Comparison of ENCODE assay signal across 13 mouse cellular contexts in genomic region chr7:80347670-80348586, GRCm38 (mm10). TPM values are rescaled to one million over a fixed set of nuclear protein-coding genes. Genes with fewer than 3 reads are reported as not detected.
A peak's percentile ranks its signal among the peaks of the same experiment; 100 is the strongest.
DNase-seq lines count a peak whose midpoint lies in the region; ATAC-seq and TF ChIP-seq lines count a peak whose summit lies in the region.
"Had no signal": no experiment of that assay in that cellular context is flagged by ENCODE, and none has a peak within 500 bp of the region (broad histone marks: within the 10 kb centered on the region; RNA-seq: fewer than 3 reads in every experiment).

No protein-coding gene starts in this region.

- peak overlapping the region; percentile 38; the same call in 1 of the 2 replicates for H3K27ac ChIP-seq in gastrocnemius, adult 2 months
- H3K27ac ChIP-seq in lung, embryonic 14.5 days (ENCODE audit: low read depth) = peak overlapping the region; percentile 80
- peak overlapping the region; percentile 68 for H3K27ac ChIP-seq in embryonic facial prominence, embryonic 15.5 days (replicated peaks)
- H3K27ac ChIP-seq in neural tube, embryonic 15.5 days (replicated peaks) = peak overlapping the region; percentile 45
- H3K27ac ChIP-seq: heart, embryonic 10.5 days; macrophage had no signal

- H3K4me1 ChIP-seq in lung, embryonic 14.5 days (ENCODE audit: insufficient read depth) = peaks cover 8% of the 10 kb centered on the region; the same call in 1 of the 2 replicates
- H3K4me1 ChIP-seq in embryonic facial prominence, embryonic 15.5 days = peaks cover 15% of the 10 kb centered on the region
- H3K4me1 ChIP-seq in neural tube, embryonic 15.5 days = peaks cover 11% of the 10 kb centered on the region

- peaks cover 22% of the 10 kb centered on the region for H3K36me3 ChIP-seq in lung, embryonic 14.5 days (ENCODE audit: insufficient read depth)
- H3K36me3 ChIP-seq in embryonic facial prominence, embryonic 15.5 days = peaks cover 31% of the 10 kb centered on the region
- H3K36me3 ChIP-seq in neural tube, embryonic 15.5 days = peaks cover 30% of the 10 kb centered on the region

- no peak for TF ChIP-seq CTCF in gastrocnemius, adult 2 months (IDR thresholded peaks at IDR 0.05)
- no peak for TF ChIP-seq CTCF in lung, embryonic 14.5 days (IDR thresholded peaks at IDR 0.05; ENCODE audit: low read depth)

- no peak for DNase-seq in gastrocnemius, adult 2 months
- DNase-seq in gastrocnemius, postnatal 4 days (ENCODE audit: low spot score in 2 of 2) = no peak
- DNase-seq in lung, embryonic 14.5 days = peak; percentile 67
- DNase-seq in lung, postnatal 14 days = no peak
- no peak for DNase-seq in spleen, postnatal 10 days (ENCODE audit: low spot score in 2 of 2)
- DNase-seq in cerebellum, adult 18-20 months = no peak
- DNase-seq: adrenal gland, postnatal 25 days; cerebellum, adult 11 months; kidney, adult 11 months had no signal

- no peak overlapping the region for H3K4me2 ChIP-seq in lung, embryonic 14.5 days
- no peak overlapping the region for H3K4me2 ChIP-seq in embryonic facial prominence, embryonic 15.5 days (replicated peaks)
- no peak overlapping the region for H3K4me2 ChIP-seq in neural tube, embryonic 15.5 days

- H3K4me3 ChIP-seq in gastrocnemius, adult 2 months = no peak overlapping the region
- H3K4me3 ChIP-seq in lung, embryonic 14.5 days (ENCODE audit: low read depth, low read length) = no peak overlapping the region
- H3K4me3 ChIP-seq in embryonic facial prominence, embryonic 15.5 days (replicated peaks) = no peak overlapping the region
- no peak overlapping the region for H3K4me3 ChIP-seq in neural tube, embryonic 15.5 days (replicated peaks)
- H3K4me3 ChIP-seq: heart, embryonic 10.5 days had no signal

- H3K9ac ChIP-seq in lung, embryonic 14.5 days = 0 out of 2 replicates have a peak overlapping the region, but pooled peaks have one; percentile 25
- no peak overlapping the region for H3K9ac ChIP-seq in embryonic facial prominence, embryonic 15.5 days
- H3K9ac ChIP-seq in neural tube, embryonic 15.5 days (replicated peaks) = no peak overlapping the region

- H3K27me3 ChIP-seq in lung, embryonic 14.5 days (ENCODE audit: insufficient read depth, low read length) = no peaks in the 10 kb centered on the region
- no peaks in the 10 kb centered on the region for H3K27me3 ChIP-seq in embryonic facial prominence, embryonic 15.5 days
- H3K27me3 ChIP-seq in neural tube, embryonic 15.5 days (replicated peaks) = no peaks in the 10 kb centered on the region

- peak; percentile 75 for ATAC-seq in lung, embryonic 14.5 days (ENCODE audit: insufficient read depth)
- ATAC-seq in embryonic facial prominence, embryonic 15.5 days (ENCODE audit: insufficient number of reproducible peaks, low FRiP score, low TSS enrichment, low read depth) = no peak
- ATAC-seq in neural tube, embryonic 15.5 days (ENCODE audit: low FRiP score) = no peak

- H3K9me3 ChIP-seq in lung, embryonic 14.5 days (ENCODE audit: low read depth, low read length) = no peaks in the 10 kb centered on the region
- H3K9me3 ChIP-seq in embryonic facial prominence, embryonic 15.5 days (replicated peaks) = no peaks in the 10 kb centered on the region
- no peaks in the 10 kb centered on the region for H3K9me3 ChIP-seq in neural tube, embryonic 15.5 days (replicated peaks)
- H3K9me3 ChIP-seq: heart, embryonic 10.5 days had no signal

- intact Hi-C loops in gastrocnemius, adult 2 months (cut with DNase I) = no loop called here

- WGBS in lung, embryonic 14.5 days = 42% methylated on average over 13 of the region's 13 CpGs
- 45% methylated on average over 13 of the region's 13 CpGs for WGBS in embryonic facial prominence, embryonic 15.5 days
- WGBS in neural tube, embryonic 15.5 days = 47% methylated on average over 13 of the region's 13 CpGs

RNA-seq across cellular contexts. Expression of gene Hddc3, which starts 5.0 kb away (rescaled TPM):
- 10 to 100 TPM; 23.6 to 26.1 TPM for total RNA-seq in gastrocnemius, adult 2 months (2021)
- 10 to 100 TPM; 48.0 to 48.3 TPM for total RNA-seq in gastrocnemius, postnatal 4 days (2021)
- polyA plus RNA-seq in lung, embryonic 14.5 days (2014; fragmentation: Nextera tagmentation; extraction: Ambion mirVana) = 17.2 and 17.9 TPM in 2 replicates
- polyA plus RNA-seq in embryonic facial prominence, embryonic 15.5 days (2015; fragmentation: Nextera tagmentation; extraction: Ambion mirVana) = 22.9 and 25.4 TPM in 2 replicates
- 20.7 and 20.8 TPM in 2 replicates for polyA plus RNA-seq in neural tube, embryonic 15.5 days (2015; fragmentation: Nextera tagmentation; extraction: Ambion mirVana)

RNA-seq across cellular contexts. Expression of gene Unc45a, which starts 7.1 kb away (rescaled TPM):
- total RNA-seq in gastrocnemius, adult 2 months (2021) = 10 to 100 TPM; 12.3 to 12.7 TPM
- total RNA-seq in gastrocnemius, postnatal 4 days (2021) = 10 to 100 TPM; 18.4 to 19.4 TPM
- 34.3 and 35.3 TPM in 2 replicates for polyA plus RNA-seq in lung, embryonic 14.5 days (2014; fragmentation: Nextera tagmentation; extraction: Ambion mirVana)
- 55.6 and 57.7 TPM in 2 replicates for polyA plus RNA-seq in embryonic facial prominence, embryonic 15.5 days (2015; fragmentation: Nextera tagmentation; extraction: Ambion mirVana)
- 58.2 and 59.0 TPM in 2 replicates for polyA plus RNA-seq in neural tube, embryonic 15.5 days (2015; fragmentation: Nextera tagmentation; extraction: Ambion mirVana)

RNA-seq across cellular contexts. Expression of gene Man2a2, which starts 23.2 kb away (rescaled TPM):
- total RNA-seq in gastrocnemius, adult 2 months (2021) = 100 to 1,000 TPM; 111 to 161 TPM
- 10 to 100 TPM; 87.2 to 91.1 TPM for total RNA-seq in gastrocnemius, postnatal 4 days (2021)
- 20.1 and 23.9 TPM in 2 replicates for polyA plus RNA-seq in lung, embryonic 14.5 days (2014; fragmentation: Nextera tagmentation; extraction: Ambion mirVana)
- 24.8 and 25.2 TPM in 2 replicates for polyA plus RNA-seq in embryonic facial prominence, embryonic 15.5 days (2015; fragmentation: Nextera tagmentation; extraction: Ambion mirVana)
- polyA plus RNA-seq in neural tube, embryonic 15.5 days (2015; fragmentation: Nextera tagmentation; extraction: Ambion mirVana) = 25.5 and 26.9 TPM in 2 replicates

RNA-seq across cellular contexts. Expression of gene Rccd1, which starts 23.7 kb away (rescaled TPM):
- total RNA-seq in gastrocnemius, adult 2 months (2021) = 1 to 10 TPM; 7.3 to 8.4 TPM
- total RNA-seq in gastrocnemius, postnatal 4 days (2021) = 10 to 100 TPM in 1 of 2 experiments, 1 to 10 TPM in 1; 9.4 to 10.4 TPM
- 11.0 and 12.0 TPM in 2 replicates for polyA plus RNA-seq in lung, embryonic 14.5 days (2014; fragmentation: Nextera tagmentation; extraction: Ambion mirVana)
- polyA plus RNA-seq in embryonic facial prominence, embryonic 15.5 days (2015; fragmentation: Nextera tagmentation; extraction: Ambion mirVana) = 10.4 and 10.8 TPM in 2 replicates
- polyA plus RNA-seq in neural tube, embryonic 15.5 days (2015; fragmentation: Nextera tagmentation; extraction: Ambion mirVana) = 11.6 and 14.6 TPM in 2 replicates

RNA-seq across cellular contexts. Expression of gene Fes, which starts 39.8 kb away (rescaled TPM):
- total RNA-seq in gastrocnemius, adult 2 months (2021) = 1 to 10 TPM; 2.6 to 3.9 TPM
- 10 to 100 TPM; 16.7 to 18.1 TPM for total RNA-seq in gastrocnemius, postnatal 4 days (2021)
- polyA plus RNA-seq in lung, embryonic 14.5 days (2014; fragmentation: Nextera tagmentation; extraction: Ambion mirVana) = 10.1 and 12.0 TPM in 2 replicates
- 16.4 and 16.7 TPM in 2 replicates for polyA plus RNA-seq in embryonic facial prominence, embryonic 15.5 days (2015; fragmentation: Nextera tagmentation; extraction: Ambion mirVana)
- 4.5 and 7.7 TPM in 2 replicates for polyA plus RNA-seq in neural tube, embryonic 15.5 days (2015; fragmentation: Nextera tagmentation; extraction: Ambion mirVana)
